Mouse (Mus musculus) intestine, postnatal 0 days (tissue): Measurements from ENCODE around the gene Gsdmc4. TPM values are rescaled to one million over a fixed set of nuclear protein-coding genes. Genes with fewer than 3 reads are reported as not detected.
A peak's percentile ranks its signal among the peaks of the same experiment; 100 is the strongest.
"Not testable (repeated sequence)": the region's sequence is repeated elsewhere in the genome, so short reads cannot be mapped to it uniquely, and the experiment has no call there.

Experiments
- ATAC-seq: fragments of 200-750 bp; cut with Nextera tagmentation; 2 replicates; pipeline ENCODE4 v1.8.0; 2017; ENCODE audit warnings: mild to moderate bottlenecking, moderate TSS enrichment, moderate library complexity
- H3K27ac ChIP-seq: fragments of 300-500 bp; sonication (generic); 2 replicates; pipeline ENCODE4 v1.5.1; 2014; ENCODE audit warnings: mild to moderate bottlenecking, low read depth, low read length, moderate library complexity
- H3K27me3 ChIP-seq: fragments of 300-500 bp; sonication (generic); replicated peaks from 2 replicates; pipeline ENCODE4 v1.6.1; 2014; ENCODE audit warnings: low read length, mixed read lengths; ENCODE audit not compliant: control insufficient read depth, insufficient read depth
- H3K36me3 ChIP-seq: fragments of 300-500 bp; sonication (generic); 2 replicates; pipeline ENCODE4 v1.6.1; 2014; ENCODE audit warnings: mild to moderate bottlenecking, moderate library complexity; ENCODE audit not compliant: control insufficient read depth, insufficient read depth
- H3K4me1 ChIP-seq: fragments of 300-500 bp; sonication (generic); replicated peaks from 2 replicates; pipeline ENCODE4 v1.6.1; 2014; ENCODE audit warnings: antibody characterized with exemption, low read length, mixed read lengths; ENCODE audit not compliant: control insufficient read depth, insufficient read depth
- H3K4me2 ChIP-seq: fragments of 300-500 bp; sonication (generic); replicated peaks from 2 replicates; pipeline ENCODE4 v1.6.1; 2014; ENCODE audit warnings: low read depth, mild to moderate bottlenecking, moderate library complexity
- H3K4me3 ChIP-seq: fragments of 300-500 bp; sonication (generic); 2 replicates; pipeline ENCODE4 v1.5.1; 2014; ENCODE audit warnings: low read depth, low read length
- H3K9ac ChIP-seq: fragments of 300-500 bp; sonication (generic); 2 replicates; pipeline ENCODE4 v1.6.1; 2014; ENCODE audit warnings: mild to moderate bottlenecking, low read depth, low read length
- H3K9me3 ChIP-seq: fragments of 300-500 bp; sonication (generic); 2 replicates; pipeline ENCODE4 v1.6.1; 2016; ENCODE audit warnings: mixed run types; ENCODE audit not compliant: control insufficient read depth
- CTCF ChIP-seq: sonication (generic); IDR thresholded peaks from 2 replicates; pipeline ENCODE4 v1.5.1; 2016; ENCODE audit warnings: low read depth, mild to moderate bottlenecking, control low read depth, antibody characterized with exemption, moderate library complexity
- WGBS: fragments of 180-500 bp; shearing (Covaris S2); extraction: QIAGEN DNeasy Blood & Tissue Kit; methylation state at CpG from one replicate; pipeline ENCODE4 v1.1.7; 2014; 5-methylcytosine and 5-hydroxymethylcytosine counted together
- polyA plus RNA-seq: library from polyadenylated mRNA; unstranded; fragments of >200 nt; fragmentation: Nextera tagmentation; extraction: Ambion mirVana; gene quantifications from 2 replicates; pipeline ENCODE4 v1.2.1, GENCODE M21; 2015

Gene Gsdmc4
- polyA plus RNA-seq, 1 experiment from 2014 or later: 10.1 TPM

DNA sequence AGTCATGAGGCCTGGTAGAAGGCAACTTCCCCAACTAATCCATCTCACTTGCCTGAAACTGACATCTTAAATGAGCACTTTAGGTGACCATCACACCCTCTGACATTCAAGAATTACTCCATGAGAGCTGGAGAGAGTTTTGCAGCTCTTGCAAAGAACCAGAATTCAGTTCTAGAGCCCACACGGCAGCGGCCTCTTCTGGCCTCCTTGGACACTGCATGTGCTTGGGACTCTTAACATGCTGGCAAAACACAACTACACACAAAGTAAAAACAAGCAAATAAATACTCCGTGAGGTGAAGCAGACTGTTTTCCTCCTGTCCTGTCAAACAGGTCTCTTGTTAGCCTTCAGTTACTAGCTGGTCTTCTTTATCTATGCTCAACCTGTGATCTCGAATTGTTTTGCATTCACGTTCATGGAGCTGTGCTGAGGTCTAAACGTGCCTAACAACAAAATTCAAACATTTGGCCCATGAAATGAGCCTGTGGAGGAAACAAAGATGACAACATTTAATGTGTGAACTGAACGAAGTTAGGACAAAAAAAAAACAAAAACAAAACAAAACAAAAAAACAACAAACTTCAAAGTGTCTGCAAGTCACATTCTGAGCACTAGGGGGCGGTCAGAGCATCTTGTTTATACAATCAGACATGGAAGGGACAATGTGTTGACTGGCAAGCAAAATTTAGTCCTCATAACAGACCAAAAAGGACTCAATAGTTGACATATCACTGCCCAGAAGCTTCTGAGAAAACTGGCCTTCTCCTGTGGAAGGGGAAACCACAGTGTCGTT is 16.3 kb downstream of the Gsdmc4 start:
- not testable (repeated sequence) for H3K4me3 ChIP-seq, ATAC-seq, H3K36me3 ChIP-seq, H3K4me1 ChIP-seq, H3K9me3 ChIP-seq, H3K9ac ChIP-seq, H3K27ac ChIP-seq, H3K27me3 ChIP-seq
- peak overlapping the region; percentile 44 for H3K4me2 ChIP-seq
- WGBS: 43% methylated on average over 9 of the region's 9 CpGs
- peak; percentile 79 for TF ChIP-seq CTCF

DNA sequence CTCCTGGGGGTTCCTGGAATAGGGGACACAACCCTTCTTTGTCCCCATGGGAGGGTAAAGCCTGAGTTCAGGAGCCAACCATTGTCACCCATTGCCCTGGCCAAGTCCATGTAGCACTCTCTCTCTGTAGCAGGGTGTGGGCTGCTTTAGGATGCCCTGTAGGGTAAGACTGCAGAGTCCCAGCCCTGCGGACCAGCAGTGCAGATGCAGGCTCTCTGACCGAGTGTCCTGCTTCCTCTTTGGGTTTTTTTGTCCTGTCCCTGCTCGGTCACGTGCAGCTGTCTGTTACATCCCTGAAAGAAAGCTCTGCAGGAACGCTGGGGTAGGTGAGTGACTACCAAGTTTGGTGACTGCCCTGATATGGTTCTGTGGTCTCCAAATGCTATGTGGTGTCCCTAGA is 23.7 kb downstream of the Gsdmc4 start:
- not testable (repeated sequence) for H3K9ac ChIP-seq, ATAC-seq, H3K27ac ChIP-seq, H3K27me3 ChIP-seq, H3K4me3 ChIP-seq, H3K4me2 ChIP-seq, H3K4me1 ChIP-seq, H3K9me3 ChIP-seq, H3K36me3 ChIP-seq
- 78% methylated on average over 5 of the region's 5 CpGs for WGBS

DNA sequence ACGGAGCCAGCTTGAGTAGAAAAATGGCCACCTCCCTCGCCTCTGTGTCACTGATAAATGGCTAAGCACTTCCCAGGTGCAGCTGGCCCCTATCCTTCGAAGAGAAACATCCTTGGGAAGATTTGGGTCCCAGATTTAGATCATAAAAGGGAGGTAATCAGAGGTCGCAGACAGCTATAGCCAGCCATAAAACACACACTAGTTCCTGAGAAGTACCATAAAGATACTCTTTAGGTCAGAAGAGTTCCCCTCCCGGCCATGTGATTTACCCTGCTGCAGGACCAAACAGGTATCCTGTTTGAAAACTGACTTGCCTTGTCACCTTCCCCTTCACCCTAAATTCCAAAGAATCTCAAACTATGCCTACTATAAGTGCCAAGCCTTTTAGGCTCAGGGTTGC is 24.1 kb downstream of the Gsdmc4 start:
- H3K4me3 ChIP-seq, H3K27ac ChIP-seq, H3K36me3 ChIP-seq, H3K4me2 ChIP-seq, H3K27me3 ChIP-seq, H3K9ac ChIP-seq, H3K4me1 ChIP-seq, H3K9me3 ChIP-seq: not testable (repeated sequence)
- peak; percentile 64 for ATAC-seq
- WGBS: no CpG with 5 or more reads among the region's 5 CpGs

DNA sequence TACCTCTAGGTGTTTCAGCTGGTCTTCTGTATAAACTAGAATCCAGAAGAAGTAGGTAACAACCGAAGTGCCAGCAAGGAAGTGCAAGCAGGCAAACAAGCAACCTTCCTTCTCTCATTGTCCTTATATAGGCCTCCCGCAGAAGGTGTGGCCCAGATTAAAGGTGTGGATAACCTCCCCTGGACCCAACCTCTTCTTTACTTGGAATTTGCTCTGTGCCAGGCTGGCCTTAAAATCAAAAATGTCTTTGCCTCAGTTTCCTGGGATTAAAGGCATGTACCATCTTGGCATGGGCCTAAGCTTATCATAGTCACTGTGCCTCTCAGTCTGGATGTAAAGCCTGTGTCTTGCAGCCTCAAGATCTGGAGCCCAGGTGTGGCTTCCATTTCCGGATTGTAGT is 33.6 kb downstream of the Gsdmc4 start, which contains the start of gene Gsdmc3:
TSS of gene Gsdmc3 (minus strand) at position 101 of the 400 bp plus-strand sequence.
- not testable (repeated sequence) for H3K27me3 ChIP-seq, H3K9me3 ChIP-seq, H3K4me1 ChIP-seq, ATAC-seq, H3K9ac ChIP-seq, H3K4me2 ChIP-seq, H3K36me3 ChIP-seq, H3K4me3 ChIP-seq, H3K27ac ChIP-seq
- WGBS: 91% methylated on average over 1 of the region's 3 CpGs

DNA sequence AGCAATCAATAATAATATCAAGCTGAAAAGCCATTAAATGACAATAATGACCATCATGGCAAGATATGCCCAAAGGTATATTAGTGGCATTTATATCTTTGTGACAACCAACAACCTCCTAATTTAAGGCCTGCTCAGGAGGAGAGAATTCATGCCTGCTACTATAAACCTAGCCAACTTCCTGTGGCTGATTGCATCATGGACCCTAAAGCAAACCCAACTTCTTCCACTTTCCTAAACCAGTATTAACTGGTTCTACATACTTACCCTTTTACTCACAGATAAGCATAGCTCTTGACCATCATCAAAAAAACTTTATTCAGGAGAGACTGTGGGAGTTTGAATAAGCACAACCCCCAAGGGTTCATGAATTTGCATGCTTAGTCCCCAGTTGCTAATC is 35.9 kb downstream of the Gsdmc4 start:
- H3K36me3 ChIP-seq, ATAC-seq, H3K9ac ChIP-seq, H3K27ac ChIP-seq, H3K27me3 ChIP-seq, H3K9me3 ChIP-seq, H3K4me3 ChIP-seq, H3K4me2 ChIP-seq, H3K4me1 ChIP-seq: not testable (repeated sequence)

DNA sequence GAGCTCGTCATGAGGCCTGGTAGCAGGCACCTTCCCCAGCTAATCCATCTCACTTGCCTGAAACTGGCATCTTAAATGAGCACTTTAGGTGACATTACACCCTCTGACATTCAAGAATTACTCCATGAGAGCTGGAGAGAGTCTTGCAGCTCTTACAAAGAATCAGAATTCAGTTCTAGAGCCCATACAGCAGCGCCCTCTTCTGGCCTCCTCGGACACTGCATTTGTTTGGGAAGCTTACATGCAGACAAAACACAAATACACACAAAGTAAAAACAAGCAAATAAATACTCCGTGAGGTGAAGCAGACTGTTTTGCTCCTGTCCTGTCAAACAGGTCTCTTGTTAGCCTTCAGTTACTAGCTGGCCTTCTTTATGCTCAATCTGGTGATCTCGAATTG is 50.1 kb downstream of the Gsdmc4 start:
- not testable (repeated sequence) for H3K27ac ChIP-seq, H3K9me3 ChIP-seq, H3K4me2 ChIP-seq, H3K4me1 ChIP-seq, H3K27me3 ChIP-seq, ATAC-seq, H3K4me3 ChIP-seq, H3K36me3 ChIP-seq, H3K9ac ChIP-seq
- peak; percentile 69 for TF ChIP-seq CTCF
- WGBS: 49% methylated on average over 5 of the region's 5 CpGs

Other genes starting within 250 kb of the Gsdmc4 start
- 6.9 and 11.0 TPM in 2 replicates for gene Gsdmc2, start 67.1 kb downstream of the Gsdmc4 start, polyA plus RNA-seq
- gene Gsdmc3, start 33.7 kb downstream of the Gsdmc4 start, polyA plus RNA-seq: 3.3 and 4.0 TPM in 2 replicates
- 43.0 and 50.1 TPM in 2 replicates for gene Fam49b, start 148.2 kb upstream of the Gsdmc4 start, polyA plus RNA-seq